Mouse (Mus musculus): ENCODE results near the gene Olfr17. TPM values are rescaled to one million over a fixed set of nuclear protein-coding genes. Genes with fewer than 3 reads are reported as not detected.
"Not testable (repeated sequence)": the region's sequence is repeated elsewhere in the genome, so short reads cannot be mapped to it uniquely, and the experiment has no call there.

Olfr17 gene
- polyA plus RNA-seq (2014; fragmentation: Nextera tagmentation; extraction: Ambion mirVana), result not detected in 2 replicates

GRCm38 (mm10) chr7:107092920-107093319 is at the start of gene Olfr17:
TSS of gene Olfr17 (plus strand) at chr7:107093220.
- DNase-seq (ENCODE audit: low spot score, missing footprints), result no peak
- H3K27me3 ChIP-seq (ENCODE audit: control insufficient read depth, insufficient read depth, low read length), result no peaks in the 10 kb centered on the region
- H3K36me3 ChIP-seq (ENCODE audit: control insufficient read depth, insufficient read depth, low read length), result no peaks in the 10 kb centered on the region
- H3K9ac ChIP-seq (ENCODE audit: low read length), result no peak within 1 kb of the TSS
- H3K4me2 ChIP-seq, result no peak within 1 kb of the TSS
- no peaks in the 10 kb centered on the region for H3K4me1 ChIP-seq (ENCODE audit: control insufficient read depth, insufficient read depth, low read length)
- WGBS, result 63% methylated on average over 1 of the region's 1 CpGs
- H3K9me3 ChIP-seq (ENCODE audit: control insufficient read depth, low read length), result no peaks in the 10 kb centered on the region
- H3K4me3 ChIP-seq (ENCODE audit: low read depth, low read length), result no peak within 1 kb of the TSS
- no peak for ATAC-seq (ENCODE audit: low FRiP score)
- no peak within 1 kb of the TSS for H3K27ac ChIP-seq (ENCODE audit: low read depth, low read length)

- H3K9me3 ChIP-seq (ENCODE audit: control insufficient read depth, low read length), result no peaks in the 10 kb centered on the region
- ATAC-seq (ENCODE audit: low FRiP score) (no peak), DNase-seq (ENCODE audit: low spot score, missing footprints) (no peak)
- no peaks in the 10 kb centered on the region for H3K36me3 ChIP-seq (ENCODE audit: control insufficient read depth, insufficient read depth, low read length)
- H3K4me2 ChIP-seq, result no peak overlapping the region
- no peaks in the 10 kb centered on the region for H3K27me3 ChIP-seq (ENCODE audit: control insufficient read depth, insufficient read depth, low read length)
- H3K4me3 ChIP-seq (ENCODE audit: low read depth, low read length), result no peak overlapping the region
- no peak overlapping the region for H3K27ac ChIP-seq (ENCODE audit: low read depth, low read length)
- H3K4me1 ChIP-seq (ENCODE audit: control insufficient read depth, insufficient read depth, low read length), result no peaks in the 10 kb centered on the region
- no peak overlapping the region for H3K9ac ChIP-seq (ENCODE audit: low read length)
- 88% methylated on average over 1 of the region's 1 CpGs for WGBS
These were observed 48.6 kb upstream of the Olfr17 start for GRCm38 (mm10) chr7:107044407-107044806.

- DNase-seq (ENCODE audit: low spot score, missing footprints), result peak; percentile 95
These were observed 47.2 kb upstream of the Olfr17 start for GRCm38 (mm10) chr7:107045833-107046232.

GRCm38 (mm10) chr7:107047578-107047977 is 45.4 kb upstream of the Olfr17 start:
- no peak for ATAC-seq (ENCODE audit: low FRiP score)

More at GRCm38 (mm10) chr7:107045833-107046232, 47.2 kb upstream of the Olfr17 start:
- ATAC-seq (ENCODE audit: low FRiP score), result peak; percentile 82
- no peak overlapping the region for H3K4me3 ChIP-seq (ENCODE audit: low read depth, low read length)
- H3K9ac ChIP-seq (ENCODE audit: low read length), result no peak overlapping the region
- H3K27ac ChIP-seq (ENCODE audit: low read depth, low read length), result no peak overlapping the region
- H3K36me3 ChIP-seq (ENCODE audit: control insufficient read depth, insufficient read depth, low read length), result no peaks in the 10 kb centered on the region
- H3K4me2 ChIP-seq, result no peak overlapping the region
- 5% methylated on average over 5 of the region's 5 CpGs for WGBS
- no peaks in the 10 kb centered on the region for H3K4me1 ChIP-seq (ENCODE audit: control insufficient read depth, insufficient read depth, low read length)
- H3K27me3 ChIP-seq (ENCODE audit: control insufficient read depth, insufficient read depth, low read length), result no peaks in the 10 kb centered on the region
- H3K9me3 ChIP-seq (ENCODE audit: control insufficient read depth, low read length), result no peaks in the 10 kb centered on the region

GRCm38 (mm10) chr7:107070681-107071080 is 22.3 kb upstream of the Olfr17 start, which contains the start of gene Olfr714:
TSS of gene Olfr714 (plus strand) at chr7:107070981.
- H3K4me1 ChIP-seq (ENCODE audit: control insufficient read depth, insufficient read depth, low read length), result no peaks in the 10 kb centered on the region
- no peak within 1 kb of the TSS for H3K4me3 ChIP-seq (ENCODE audit: low read depth, low read length)
- 90% methylated on average over 2 of the region's 2 CpGs for WGBS
- DNase-seq (ENCODE audit: low spot score, missing footprints), result no peak
- no peaks in the 10 kb centered on the region for H3K36me3 ChIP-seq (ENCODE audit: control insufficient read depth, insufficient read depth, low read length)
- no peak within 1 kb of the TSS for H3K9ac ChIP-seq (ENCODE audit: low read length)
- H3K9me3 ChIP-seq (ENCODE audit: control insufficient read depth, low read length), result no peaks in the 10 kb centered on the region
- no peaks in the 10 kb centered on the region for H3K27me3 ChIP-seq (ENCODE audit: control insufficient read depth, insufficient read depth, low read length)
- no peak within 1 kb of the TSS for H3K27ac ChIP-seq (ENCODE audit: low read depth, low read length)
- ATAC-seq (ENCODE audit: low FRiP score), result no peak
- no peak within 1 kb of the TSS for H3K4me2 ChIP-seq

More at GRCm38 (mm10) chr7:107047578-107047977, 45.4 kb upstream of the Olfr17 start:
- H3K9me3 ChIP-seq (ENCODE audit: control insufficient read depth, low read length), result no peaks in the 10 kb centered on the region
- H3K27ac ChIP-seq (ENCODE audit: low read depth, low read length), result no peak overlapping the region
- no peak overlapping the region for H3K9ac ChIP-seq (ENCODE audit: low read length)
- 48% methylated on average over 3 of the region's 3 CpGs for whole genome bisulfite sequencing
- H3K36me3 ChIP-seq (ENCODE audit: control insufficient read depth, insufficient read depth, low read length), result no peaks in the 10 kb centered on the region
- no peak for DNase-seq (ENCODE audit: low spot score, missing footprints)
- H3K27me3 ChIP-seq (ENCODE audit: control insufficient read depth, insufficient read depth, low read length), result no peaks in the 10 kb centered on the region
- H3K4me3 ChIP-seq (ENCODE audit: low read depth, low read length), result no peak overlapping the region
- H3K4me1 ChIP-seq (ENCODE audit: control insufficient read depth, insufficient read depth, low read length), result no peaks in the 10 kb centered on the region
- no peak overlapping the region for H3K4me2 ChIP-seq

GRCm38 (mm10) chr7:107110269-107110668 is 17.2 kb downstream of the Olfr17 start, which contains the start of gene Olfr715b:
TSS of gene Olfr715b (minus strand) at chr7:107110369.
- H3K4me2 ChIP-seq; H3K4me3 ChIP-seq (ENCODE audit: low read depth, low read length); ATAC-seq (ENCODE audit: low FRiP score); H3K27ac ChIP-seq (ENCODE audit: low read depth, low read length); H3K4me1 ChIP-seq (ENCODE audit: control insufficient read depth, insufficient read depth, low read length); H3K27me3 ChIP-seq (ENCODE audit: control insufficient read depth, insufficient read depth, low read length); H3K9me3 ChIP-seq (ENCODE audit: control insufficient read depth, low read length); DNase-seq (ENCODE audit: low spot score, missing footprints); H3K9ac ChIP-seq (ENCODE audit: low read length); H3K36me3 ChIP-seq (ENCODE audit: control insufficient read depth, insufficient read depth, low read length): not testable (repeated sequence)
- 76% methylated on average over 1 of the region's 2 CpGs for WGBS

- not testable (repeated sequence) for DNase-seq (ENCODE audit: low spot score, missing footprints); ATAC-seq (ENCODE audit: low FRiP score); H3K27ac ChIP-seq (ENCODE audit: low read depth, low read length); H3K4me3 ChIP-seq (ENCODE audit: low read depth, low read length); H3K4me1 ChIP-seq (ENCODE audit: control insufficient read depth, insufficient read depth, low read length); H3K9ac ChIP-seq (ENCODE audit: low read length); H3K9me3 ChIP-seq (ENCODE audit: control insufficient read depth, low read length); H3K36me3 ChIP-seq (ENCODE audit: control insufficient read depth, insufficient read depth, low read length); H3K4me2 ChIP-seq; H3K27me3 ChIP-seq (ENCODE audit: control insufficient read depth, insufficient read depth, low read length)
- WGBS, result 93% methylated on average over 2 of the region's 3 CpGs
These were observed 38.0 kb downstream of the Olfr17 start, which contains the start of gene Olfr715 for GRCm38 (mm10) chr7:107130983-107131382. TSS of gene Olfr715 (minus strand) at chr7:107131083.

- DNase-seq (ENCODE audit: low spot score, missing footprints); H3K27me3 ChIP-seq (ENCODE audit: control insufficient read depth, insufficient read depth, low read length); H3K4me1 ChIP-seq (ENCODE audit: control insufficient read depth, insufficient read depth, low read length); H3K27ac ChIP-seq (ENCODE audit: low read depth, low read length); H3K36me3 ChIP-seq (ENCODE audit: control insufficient read depth, insufficient read depth, low read length); H3K4me3 ChIP-seq (ENCODE audit: low read depth, low read length); H3K9me3 ChIP-seq (ENCODE audit: control insufficient read depth, low read length); ATAC-seq (ENCODE audit: low FRiP score); H3K4me2 ChIP-seq; H3K9ac ChIP-seq (ENCODE audit: low read length): not testable (repeated sequence)
- 75% methylated on average over 2 of the region's 2 CpGs for WGBS
These were observed 45.0 kb downstream of the Olfr17 start, which contains the start of gene Olfr716 for GRCm38 (mm10) chr7:107138027-107138426. TSS of gene Olfr716 (plus strand) at chr7:107138327.

Data from midbrain, embryonic 11.5 days (tissue).